Mouse (Mus musculus) G1E (cell line): Measurements from ENCODE around the gene Eml3. TPM values are rescaled to one million over a fixed set of nuclear protein-coding genes. Genes with fewer than 3 reads are reported as not detected.

Experiments used
- ATAC-seq: 2 replicates; pipeline ENCODE4 v1.8.0; 2016; ENCODE audit warnings: mild to moderate bottlenecking; ENCODE audit not compliant: insufficient number of reproducible peaks, poor library complexity, low FRiP score, severe bottlenecking; ENCODE audit errors: extremely low read depth
- DNase-seq: peaks from one replicate; pipeline ENCODE4 v3.0.0; 2012; ENCODE audit warnings: low spot score
- H3K27me3 ChIP-seq: 2 replicates; pipeline ENCODE4 v1.6.1; 2012; ENCODE audit warnings: mild to moderate bottlenecking, low read length, inconsistent platforms; ENCODE audit not compliant: insufficient read depth
- H3K36me3 ChIP-seq: replicated peaks from 2 replicates; pipeline ENCODE3; 2012; ENCODE audit warnings: mild to moderate bottlenecking, inconsistent platforms
- H3K4me1 ChIP-seq: 2 replicates; pipeline ENCODE4 v1.6.1; 2012; ENCODE audit warnings: low read depth, low read length, inconsistent platforms, mixed read lengths; ENCODE audit not compliant: insufficient read depth
- H3K4me3 ChIP-seq: 2 replicates; pipeline ENCODE4 v1.5.1; 2012; ENCODE audit warnings: low read depth, mild to moderate bottlenecking, inconsistent platforms, low read length, moderate library complexity, mixed read lengths
- H3K9me3 ChIP-seq: replicated peaks from 2 replicates; pipeline ENCODE4 v1.6.1; 2012; ENCODE audit warnings: inconsistent platforms
- CTCF ChIP-seq: IDR thresholded peaks from 2 replicates; pipeline ENCODE4 v1.5.1; 2012; ENCODE audit warnings: low read depth, low read length, inconsistent platforms, mixed read lengths
- GATA1 ChIP-seq: IDR thresholded peaks from 2 replicates; pipeline ENCODE4 v1.6.1; 2012; ENCODE audit warnings: borderline replicate concordance, low read length, inconsistent platforms, mixed read lengths
- GATA2 ChIP-seq: IDR thresholded peaks from 2 replicates; pipeline ENCODE4 v1.6.1; 2012; ENCODE audit warnings: low read depth, low read length, inconsistent platforms, borderline replicate concordance
- POLR2AphosphoS5 ChIP-seq: IDR thresholded peaks from 2 replicates; pipeline ENCODE4 v1.6.1; 2012; ENCODE audit warnings: low read depth, low read length, inconsistent platforms; ENCODE audit not compliant: insufficient replicate concordance
- TAL1 ChIP-seq: conservative IDR thresholded peaks from 2 replicates; pipeline ENCODE4 v1.6.1; 2012; ENCODE audit warnings: low read depth, low read length, inconsistent platforms, mixed read lengths
- polyA plus RNA-seq: library from polyadenylated mRNA; stranded (reverse); fragments of >175 nt; gene quantifications from 2 replicates; pipeline ENCODE4 v1.2.3, GENCODE M21; 2012
- total RNA-seq, 2 experiments: library from RNA; stranded (forward) in 1 of 2; stranded (reverse) in 1 of 2; fragments of 200-1000 nt in 1 of 2; fragments of >200 nt in 1 of 2; fragmentation: Nextera tagmentation in 1 of 2; gene quantifications; 2 replicates each; pipeline ENCODE4 v1.2.3; 2014 to 2017

Eml3 gene
- total and polyA plus RNA-seq, 3 experiments, result 24.7 to 111 (median 42.5) TPM

- Histone ChIP-seq H3K4me1 (peaks cover 72% of the 10 kb centered on the region), H3K9me3 (no peaks in the 10 kb centered on the region), H3K36me3 (peaks cover 4% of the 10 kb centered on the region), H3K27me3 (peaks cover 19% of the 10 kb centered on the region), H3K4me3 (peak overlapping the region; percentile 75; the same call in 1 of the 2 replicates)
- DNase-seq (no peak), ATAC-seq (no peak)
- TF ChIP-seq CTCF (no peak), POLR2AphosphoS5 (no peak), GATA2 (no peak), TAL1 (no peak), GATA1 (no peak)
Measured at GRCm38 (mm10) chr19:8988346-8989065, 59.2 kb downstream of the Eml3 start.

DNA sequence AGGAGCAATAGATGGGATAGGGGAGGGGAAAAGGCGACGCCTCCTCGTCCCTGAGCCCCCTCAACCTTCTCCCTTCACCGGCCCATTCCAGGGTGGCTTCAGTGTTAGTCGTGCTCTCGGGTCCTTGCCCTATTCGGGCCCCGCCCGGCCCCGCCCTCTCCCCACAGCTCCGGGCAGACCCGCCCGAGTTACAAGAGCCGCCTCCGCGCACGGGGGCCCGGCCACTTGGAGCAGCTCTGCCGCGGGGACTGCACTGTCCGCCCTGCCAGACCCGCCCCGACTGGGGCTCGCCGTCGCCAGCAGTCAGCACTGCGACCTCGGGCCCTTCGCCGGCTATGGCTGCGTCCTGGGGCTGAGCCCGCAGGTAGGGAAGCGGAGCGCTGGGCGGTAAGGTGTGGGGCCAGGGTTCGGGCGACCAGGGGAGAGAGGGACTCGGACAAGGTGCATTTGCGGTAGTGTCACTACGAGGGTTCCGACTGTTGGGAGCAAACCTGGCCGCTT lies 59.8 kb downstream of the Eml3 start, which contains the start of gene Ahnak:
Gene Ahnak (plus strand): TSS at position 219 of the 501 bp plus-strand sequence.
- H3K27me3 ChIP-seq, result peaks cover 19% of the 10 kb centered on the region
- DNase-seq (peak; percentile 77), ATAC-seq (no peak)
- peaks cover 69% of the 10 kb centered on the region for H3K4me1 ChIP-seq
- no peak for TF ChIP-seq GATA2
- no peak for TF ChIP-seq TAL1
- H3K36me3 ChIP-seq, result peaks cover 4% of the 10 kb centered on the region
- no peaks in the 10 kb centered on the region for H3K9me3 ChIP-seq
- peak within 1 kb of the TSS; percentile 75 for H3K4me3 ChIP-seq

- H3K4me3 ChIP-seq, result peak overlapping the region; percentile 75
- H3K27me3 ChIP-seq, result peaks cover 19% of the 10 kb centered on the region
- no peaks in the 10 kb centered on the region for H3K9me3 ChIP-seq
- peak; percentile 72 for DNase-seq
- peaks cover 4% of the 10 kb centered on the region for H3K36me3 ChIP-seq
- H3K4me1 ChIP-seq, result peaks cover 66% of the 10 kb centered on the region
- TF ChIP-seq GATA1, result no peak
- TF ChIP-seq GATA2, result no peak
- TF ChIP-seq CTCF, result no peak
- 0 out of 2 replicates have a peak, but pooled peaks have one; percentile 43 for ATAC-seq
Measured at GRCm38 (mm10) chr19:8989567-8990431, 60.4 kb downstream of the Eml3 start.

DNA sequence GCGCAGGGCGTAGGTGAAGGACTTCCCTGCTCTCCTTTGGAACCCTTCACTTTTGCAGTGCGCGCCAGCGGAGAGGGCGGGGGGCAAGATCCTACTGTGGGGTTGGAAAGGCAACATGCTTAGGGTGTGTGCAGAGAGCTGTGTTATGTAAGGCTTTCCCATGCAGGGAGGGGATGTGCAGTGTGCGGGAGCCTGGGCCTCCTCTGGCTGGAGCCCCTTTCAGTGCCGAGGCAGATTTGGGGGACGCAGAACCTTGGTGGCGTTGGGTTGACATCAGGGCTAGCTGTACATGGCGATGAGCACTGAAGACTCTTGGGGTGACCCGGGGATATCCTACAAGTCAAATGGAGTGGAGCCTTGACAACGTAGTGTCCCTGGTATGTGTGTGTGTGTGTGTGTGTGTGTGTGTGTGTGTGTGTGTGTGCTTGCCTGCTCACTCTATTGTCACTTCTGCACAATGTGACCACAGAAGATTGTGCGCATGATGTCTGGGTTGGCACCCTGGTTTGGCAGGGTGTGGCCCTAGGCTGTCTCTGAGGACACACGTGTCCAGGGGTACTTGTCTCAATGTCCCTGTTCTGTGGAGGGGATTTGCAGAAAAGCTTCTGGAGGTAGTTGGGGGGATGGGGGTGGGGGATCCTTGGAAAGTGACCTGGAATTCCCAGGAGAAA lies 61.2 kb downstream of the Eml3 start:
- peaks cover 4% of the 10 kb centered on the region for H3K36me3 ChIP-seq
- TF ChIP-seq GATA2, result no peak
- no peak for TF ChIP-seq TAL1
- TF ChIP-seq CTCF, result no peak
- TF ChIP-seq GATA1, result no peak
- no peak for TF ChIP-seq POLR2AphosphoS5

More for the DNA sequence above, 61.2 kb downstream of the Eml3 start:
- peaks cover 73% of the 10 kb centered on the region for H3K4me1 ChIP-seq
- no peak for DNase-seq
- no peaks in the 10 kb centered on the region for H3K9me3 ChIP-seq
- peaks cover 19% of the 10 kb centered on the region for H3K27me3 ChIP-seq
- H3K4me3 ChIP-seq, result peak overlapping the region; percentile 75; the same call in 1 of the 2 replicates
- no peak for ATAC-seq

Other genes starting within 250 kb of the Eml3 start
Only the 20 nearest of the 32 such genes appear.
- 61.6 and 73.9 TPM in 2 replicates for gene Ttc9c, start 110.2 kb upstream of the Eml3 start, total RNA-seq (2014; fragmentation: Nextera tagmentation)
- gene Ttc9c, start 110.2 kb upstream of the Eml3 start, total RNA-seq (2017), result 74.7 and 76.1 TPM in 2 replicates
- gene Ttc9c, start 110.2 kb upstream of the Eml3 start, polyA plus RNA-seq, result 4.7 and 6.9 TPM in 2 replicates
- gene Hnrnpul2, start 109.5 kb upstream of the Eml3 start, total RNA-seq (2014; fragmentation: Nextera tagmentation), result 75.0 and 82.1 TPM in 2 replicates
- gene Hnrnpul2, start 109.5 kb upstream of the Eml3 start, total RNA-seq (2017), result 33.7 and 45.9 TPM in 2 replicates
- 114 and 136 TPM in 2 replicates for gene Hnrnpul2, start 109.5 kb upstream of the Eml3 start, polyA plus RNA-seq
- not detected in 2 replicates for gene AC129217.1, start 99.8 kb upstream of the Eml3 start, total RNA-seq (2014; fragmentation: Nextera tagmentation)
- gene AC129217.1, start 99.8 kb upstream of the Eml3 start, total RNA-seq (2017), result 3.4 and 3.7 TPM in 2 replicates
- 102 and 115 TPM in 2 replicates for gene AC129217.1, start 99.8 kb upstream of the Eml3 start, polyA plus RNA-seq
- gene Bscl2, start 92.1 kb upstream of the Eml3 start, total RNA-seq (2014; fragmentation: Nextera tagmentation), result 17.0 and 20.5 TPM in 2 replicates
- gene Bscl2, start 92.1 kb upstream of the Eml3 start, total RNA-seq (2017), result 5.5 and 6.6 TPM in 2 replicates
- gene Bscl2, start 92.1 kb upstream of the Eml3 start, polyA plus RNA-seq, result 6.5 and 9.0 TPM in 2 replicates
- not detected in 2 replicates for gene Gng3, start 90.4 kb upstream of the Eml3 start, total RNA-seq (2014; fragmentation: Nextera tagmentation)
- gene Gng3, start 90.4 kb upstream of the Eml3 start, total RNA-seq (2017), result 0.11 TPM in 1 of 2 replicates, not detected in the other
- gene Gng3, start 90.4 kb upstream of the Eml3 start, polyA plus RNA-seq, result not detected in 2 replicates
- not detected in 2 replicates for gene Lrrn4cl, start 78.8 kb upstream of the Eml3 start, total RNA-seq (2014; fragmentation: Nextera tagmentation)
- 0.06 and 0.16 TPM in 2 replicates for gene Lrrn4cl, start 78.8 kb upstream of the Eml3 start, total RNA-seq (2017)
- gene Lrrn4cl, start 78.8 kb upstream of the Eml3 start, polyA plus RNA-seq, result not detected in 2 replicates
- gene Ubxn1, start 58.1 kb upstream of the Eml3 start, total RNA-seq (2014; fragmentation: Nextera tagmentation), result 101 and 102 TPM in 2 replicates
- 184 and 203 TPM in 2 replicates for gene Ubxn1, start 58.1 kb upstream of the Eml3 start, total RNA-seq (2017)
- 233 and 309 TPM in 2 replicates for gene Ubxn1, start 58.1 kb upstream of the Eml3 start, polyA plus RNA-seq
- gene Uqcc3, start 48.6 kb upstream of the Eml3 start, total RNA-seq (2014; fragmentation: Nextera tagmentation), result 22.3 and 24.8 TPM in 2 replicates
- 107 and 112 TPM in 2 replicates for gene Uqcc3, start 48.6 kb upstream of the Eml3 start, total RNA-seq (2017)
- 39.6 and 41.1 TPM in 2 replicates for gene Uqcc3, start 48.6 kb upstream of the Eml3 start, polyA plus RNA-seq
- gene Lbhd1, start 45.8 kb upstream of the Eml3 start, total RNA-seq (2014; fragmentation: Nextera tagmentation), result 9.1 and 11.4 TPM in 2 replicates
- 14.8 and 18.1 TPM in 2 replicates for gene Lbhd1, start 45.8 kb upstream of the Eml3 start, total RNA-seq (2017)
- gene Lbhd1, start 45.8 kb upstream of the Eml3 start, polyA plus RNA-seq, result 0.64 and 0.67 TPM in 2 replicates
- not detected in 2 replicates for gene Gm49403, start 45.6 kb upstream of the Eml3 start, total RNA-seq (2014; fragmentation: Nextera tagmentation)
- not detected in 2 replicates for gene Gm49403, start 45.6 kb upstream of the Eml3 start, total RNA-seq (2017)
- gene Gm49403, start 45.6 kb upstream of the Eml3 start, polyA plus RNA-seq, result not detected in 2 replicates
- 53.0 and 65.4 TPM in 2 replicates for gene 1810009A15Rik, start 40.7 kb upstream of the Eml3 start, total RNA-seq (2014; fragmentation: Nextera tagmentation)
- gene 1810009A15Rik, start 40.7 kb upstream of the Eml3 start, total RNA-seq (2017), result 84.9 and 104 TPM in 2 replicates
- 66.1 and 85.7 TPM in 2 replicates for gene 1810009A15Rik, start 40.7 kb upstream of the Eml3 start, polyA plus RNA-seq
- gene Gm49416, start 40.6 kb upstream of the Eml3 start, total RNA-seq (2014; fragmentation: Nextera tagmentation), result 10.6 and 15.0 TPM in 2 replicates
- gene Gm49416, start 40.6 kb upstream of the Eml3 start, total RNA-seq (2017), result not detected in 2 replicates
- 8.7 and 10.4 TPM in 2 replicates for gene Gm49416, start 40.6 kb upstream of the Eml3 start, polyA plus RNA-seq
- 32.8 and 35.7 TPM in 2 replicates for gene Ints5, start 36.5 kb upstream of the Eml3 start, total RNA-seq (2014; fragmentation: Nextera tagmentation)
- 15.7 and 16.6 TPM in 2 replicates for gene Ints5, start 36.5 kb upstream of the Eml3 start, total RNA-seq (2017)
- gene Ints5, start 36.5 kb upstream of the Eml3 start, polyA plus RNA-seq, result 59.6 and 64.0 TPM in 2 replicates
- gene Ganab, start 31.5 kb upstream of the Eml3 start, total RNA-seq (2014; fragmentation: Nextera tagmentation), result 197 and 214 TPM in 2 replicates
- gene Ganab, start 31.5 kb upstream of the Eml3 start, total RNA-seq (2017), result 75.0 and 75.6 TPM in 2 replicates
- 50.7 and 56.2 TPM in 2 replicates for gene Ganab, start 31.5 kb upstream of the Eml3 start, polyA plus RNA-seq
- 70.3 and 75.7 TPM in 2 replicates for gene B3gat3, start 9.2 kb upstream of the Eml3 start, total RNA-seq (2014; fragmentation: Nextera tagmentation)
- gene B3gat3, start 9.2 kb upstream of the Eml3 start, total RNA-seq (2017), result 38.8 and 47.0 TPM in 2 replicates
- gene B3gat3, start 9.2 kb upstream of the Eml3 start, polyA plus RNA-seq, result 156 and 180 TPM in 2 replicates
- 1.1 TPM in 1 of 2 replicates, not detected in the other for gene Rom1, start 196 bp upstream of the Eml3 start, total RNA-seq (2014; fragmentation: Nextera tagmentation)
- gene Rom1, start 196 bp upstream of the Eml3 start, total RNA-seq (2017), result 5.4 and 6.0 TPM in 2 replicates
- 14.2 and 16.0 TPM in 2 replicates for gene Rom1, start 196 bp upstream of the Eml3 start, polyA plus RNA-seq
- gene Mta2, start 12.3 kb downstream of the Eml3 start, total RNA-seq (2014; fragmentation: Nextera tagmentation), result 183 and 186 TPM in 2 replicates
- gene Mta2, start 12.3 kb downstream of the Eml3 start, total RNA-seq (2017), result 166 and 177 TPM in 2 replicates
- gene Mta2, start 12.3 kb downstream of the Eml3 start, polyA plus RNA-seq, result 67.7 and 76.9 TPM in 2 replicates
- gene Tut1, start 24.3 kb downstream of the Eml3 start, total RNA-seq (2014; fragmentation: Nextera tagmentation), result 17.8 and 25.6 TPM in 2 replicates
- gene Tut1, start 24.3 kb downstream of the Eml3 start, total RNA-seq (2017), result 32.3 and 37.3 TPM in 2 replicates
- 60.9 and 74.1 TPM in 2 replicates for gene Tut1, start 24.3 kb downstream of the Eml3 start, polyA plus RNA-seq
- 955 and 998 TPM in 2 replicates for gene Eef1g, start 37.5 kb downstream of the Eml3 start, total RNA-seq (2014; fragmentation: Nextera tagmentation)
- 647 and 686 TPM in 2 replicates for gene Eef1g, start 37.5 kb downstream of the Eml3 start, total RNA-seq (2017)
- 112 and 237 TPM in 2 replicates for gene Eef1g, start 37.5 kb downstream of the Eml3 start, polyA plus RNA-seq
- gene Ahnak, start 59.7 kb downstream of the Eml3 start, total RNA-seq (2014; fragmentation: Nextera tagmentation), result 22.4 and 27.8 TPM in 2 replicates
- gene Ahnak, start 59.7 kb downstream of the Eml3 start, total RNA-seq (2017), result 100 and 124 TPM in 2 replicates
- 5.9 and 10.4 TPM in 2 replicates for gene Ahnak, start 59.7 kb downstream of the Eml3 start, polyA plus RNA-seq